Mouse (Mus musculus) left cerebral cortex, postnatal 36 days (tissue): ENCODE measurements around the gene Ttll5. TPM values are rescaled to one million over a fixed set of nuclear protein-coding genes. Genes with fewer than 3 reads are reported as not detected.

Experiments
- DNase-seq, 2 experiments: peaks; one replicate each; pipeline ENCODE4 v3.0.0; 2021 to 2022; ENCODE audit warnings: low spot score in 2 of 2, mixed read lengths in 1 of 2
- intact Hi-C: fragments of 180-260 bp; cut with DNase I; formaldehyde crosslinking; loops from one replicate; pipeline ENCODE4 v1.15.1; 2025
- total RNA-seq, 2 experiments: library from RNA; stranded (reverse); gene quantifications; 2 replicates each; pipeline ENCODE4 v1.2.3; 2021

Ttll5 gene
- total RNA-seq, 2 experiments from 2014 or later, result 39.5 to 49.1 TPM

DNA sequence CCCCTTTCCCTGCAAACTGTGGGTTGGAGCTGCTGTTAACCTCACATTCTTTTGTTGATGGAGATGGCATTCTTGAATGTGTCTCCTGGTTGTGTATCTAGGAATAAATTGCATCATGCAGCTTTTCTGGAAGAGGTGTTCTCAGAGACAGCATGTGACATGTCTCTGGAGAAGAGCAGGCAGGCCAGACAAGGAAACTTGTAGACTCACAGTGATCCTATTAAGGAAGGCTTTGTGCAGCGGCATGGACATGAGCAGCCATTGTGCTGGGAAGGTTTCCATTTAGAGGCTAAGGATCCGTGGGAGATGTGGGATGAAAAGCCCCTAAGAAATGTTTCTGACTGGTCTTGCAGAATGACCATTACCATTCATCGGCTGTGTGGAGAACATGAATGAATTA is 83.4 kb downstream of the Ttll5 start:
- no peak for DNase-seq
- intact Hi-C loops, result no loop called here

DNA sequence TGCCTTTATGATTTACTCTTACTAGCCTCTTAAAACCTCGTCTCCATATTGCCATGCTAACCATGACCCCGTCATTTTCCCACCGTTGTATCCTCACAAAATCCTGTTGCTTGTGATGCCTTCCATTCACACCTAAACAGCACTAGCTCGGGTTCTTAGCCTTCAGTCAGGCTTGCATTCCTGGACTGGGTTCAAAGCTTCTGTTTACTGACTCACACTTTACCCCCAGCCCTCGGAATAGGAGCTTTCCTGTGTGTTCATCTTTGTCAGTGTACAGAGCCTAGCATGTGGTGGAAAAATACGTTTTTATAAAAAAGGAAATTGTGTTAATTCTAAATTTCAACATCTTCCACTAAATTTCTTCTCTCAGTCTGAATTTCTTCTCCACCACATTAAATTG is 86.4 kb downstream of the Ttll5 start:
- no peak for DNase-seq

DNA sequence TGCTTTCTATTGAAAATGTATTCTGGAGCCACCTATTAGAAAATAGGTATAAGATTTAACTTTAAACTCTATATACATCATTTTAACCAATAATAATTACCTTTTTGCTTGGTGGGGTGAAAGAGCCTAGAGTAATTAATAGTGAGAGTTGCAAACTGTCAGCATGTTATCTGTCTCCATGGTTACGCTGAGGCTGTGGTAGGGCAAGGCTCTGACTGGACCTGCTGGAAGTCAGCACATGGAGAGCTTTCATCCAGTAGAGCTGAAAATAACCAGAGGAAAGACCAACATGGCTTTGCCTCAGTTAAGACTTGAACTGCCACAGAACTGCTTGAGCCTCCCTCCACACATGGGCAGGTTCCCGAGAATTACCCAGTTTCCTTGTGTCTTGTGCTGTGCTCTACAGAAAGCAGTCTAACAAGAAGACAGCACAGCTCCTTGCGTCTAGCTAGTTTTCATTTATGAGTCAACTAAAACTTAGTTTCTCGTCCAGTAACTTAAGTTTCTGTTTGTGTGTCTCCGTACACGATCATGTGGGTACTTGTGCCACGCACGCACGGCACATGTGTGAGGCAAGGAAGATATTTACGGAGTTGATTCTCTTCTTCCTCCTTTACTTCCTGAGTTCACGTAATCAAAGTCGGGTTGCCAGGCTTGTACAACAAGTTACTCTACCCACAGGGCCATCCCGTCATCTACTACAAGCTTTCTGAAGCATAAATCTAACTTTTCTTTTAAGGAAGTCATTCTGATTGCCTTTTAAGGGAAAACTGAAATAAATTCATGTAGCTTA is 88.4 kb downstream of the Ttll5 start:
- DNase-seq, result no peak
- intact Hi-C loops, result no loop called here

More for the DNA sequence above, 86.4 kb downstream of the Ttll5 start:
- intact Hi-C loops, result no loop called here

DNA sequence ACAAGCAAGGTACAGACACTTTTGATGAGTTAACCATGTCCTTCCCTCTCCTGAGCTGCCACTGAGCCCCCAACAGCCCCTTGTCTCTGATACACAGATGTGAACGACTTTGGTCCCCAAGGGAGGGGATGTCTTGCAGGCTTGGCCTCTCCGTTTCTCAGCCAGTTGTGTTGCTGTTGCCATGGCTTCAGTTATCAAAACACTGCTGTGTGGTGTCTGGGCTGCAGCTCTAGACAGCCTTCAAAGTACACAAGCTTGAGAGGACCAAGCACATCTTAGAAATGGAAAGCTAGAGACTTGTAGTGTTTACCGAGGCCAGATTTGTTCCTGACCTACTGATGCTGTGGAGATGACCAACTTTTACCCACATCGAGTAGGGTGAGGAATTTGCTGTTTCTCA is 102.4 kb downstream of the Ttll5 start:
- no peak for DNase-seq
- intact Hi-C loops, result no loop called here

DNA sequence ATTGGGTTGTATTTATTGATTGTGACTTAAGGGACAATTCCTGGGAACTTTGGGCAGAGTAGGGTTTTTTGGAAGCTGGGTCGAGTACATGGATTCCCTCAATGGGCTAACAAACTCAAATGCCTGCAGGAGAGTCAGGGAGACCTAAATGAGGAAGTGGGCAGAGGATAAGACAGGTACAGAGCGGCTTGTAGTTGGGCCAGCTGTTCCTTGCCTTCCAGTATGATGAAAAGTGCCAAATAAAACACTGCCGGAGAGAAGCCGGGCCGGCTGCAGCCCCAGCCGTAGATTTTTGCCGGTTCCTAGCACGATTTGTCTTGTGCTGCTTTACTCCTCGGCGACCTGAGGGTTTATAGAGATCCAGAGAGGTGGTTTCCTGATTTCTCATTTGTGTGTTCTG is 104.1 kb downstream of the Ttll5 start:
- no peak for DNase-seq
- intact Hi-C loops, result no loop called here

DNA sequence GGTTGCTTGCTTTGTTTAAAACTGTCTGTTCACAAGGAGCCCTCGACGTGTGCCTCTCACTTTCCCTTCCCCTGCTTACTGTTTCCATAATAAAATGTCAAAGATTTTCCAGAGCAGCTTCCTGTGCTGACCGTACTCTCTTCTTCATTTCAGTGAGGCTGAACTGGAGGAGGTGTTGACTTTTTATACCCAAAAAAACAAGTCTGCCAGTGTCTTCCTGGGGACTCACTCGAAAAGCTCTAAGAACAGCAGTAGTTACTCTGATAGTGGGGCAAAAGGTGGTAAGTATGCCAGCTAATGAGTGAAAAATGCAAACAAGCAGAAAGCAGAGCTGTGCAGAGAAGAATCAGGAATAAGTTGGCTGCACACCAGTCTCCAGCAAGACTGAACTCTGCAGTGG is 105.3 kb downstream of the Ttll5 start:
- DNase-seq, result no peak
- intact Hi-C loops, result no loop called here

DNA sequence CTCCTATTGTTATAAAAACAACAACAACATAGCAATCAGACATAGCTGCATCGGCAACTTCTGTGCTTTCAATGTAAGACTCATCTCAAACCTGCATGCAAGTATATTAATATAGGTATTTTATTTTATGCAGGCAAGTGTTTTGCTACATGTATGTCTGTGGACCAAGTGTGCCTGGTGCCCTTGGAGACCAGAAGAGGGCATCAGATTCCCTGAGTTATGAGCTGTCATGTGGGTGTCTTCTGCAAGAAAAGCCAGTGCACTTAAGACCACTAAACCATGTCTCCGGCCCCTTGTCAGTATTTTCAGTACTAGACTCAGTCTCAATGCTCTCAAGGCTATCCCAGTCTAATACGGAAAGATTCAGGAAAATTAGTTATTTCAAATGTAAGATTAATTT is 106.3 kb downstream of the Ttll5 start:
- DNase-seq, result no peak
- intact Hi-C loops, result no loop called here

DNA sequence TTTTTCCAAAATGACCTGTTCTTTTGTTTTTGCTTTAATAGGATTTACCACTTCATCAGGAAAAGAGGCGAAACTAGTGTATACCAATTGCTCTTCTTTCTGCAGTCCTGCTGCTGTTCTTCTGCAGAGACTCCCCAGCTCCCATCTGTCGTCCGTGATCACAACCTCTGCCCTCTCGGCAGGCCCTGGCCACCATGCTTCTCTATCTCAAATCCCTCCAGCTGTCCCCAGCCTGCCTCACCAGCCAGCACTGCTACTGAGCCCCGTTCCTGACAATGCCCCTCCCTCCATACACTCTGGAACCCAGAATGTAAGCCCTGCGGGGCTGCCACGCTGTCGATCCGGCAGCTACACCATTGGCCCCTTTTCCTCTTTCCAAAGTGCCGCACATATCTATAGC is 108.8 kb downstream of the Ttll5 start:
- no peak for DNase-seq
- intact Hi-C loops, result no loop called here

DNA sequence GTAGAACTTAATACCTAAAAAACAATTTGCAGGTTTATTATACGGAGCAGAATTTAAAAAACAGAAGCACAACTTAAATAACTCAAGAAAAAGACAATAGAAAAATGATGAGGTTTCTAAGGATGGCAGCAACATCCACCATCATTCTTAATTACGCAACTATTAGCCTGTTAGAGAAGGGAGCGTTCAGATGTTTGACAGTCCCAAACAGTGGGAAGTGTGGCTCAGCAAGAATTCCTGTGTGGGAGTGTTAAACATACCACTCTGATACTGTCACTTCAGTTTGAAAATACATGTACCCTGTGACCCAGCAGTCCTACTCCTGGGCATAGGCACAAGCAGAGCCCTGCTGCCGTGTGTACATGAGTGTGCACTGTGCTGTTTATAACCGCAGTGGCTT is 112.9 kb downstream of the Ttll5 start:
- intact Hi-C loops, result no loop called here
- DNase-seq, result no peak

DNA sequence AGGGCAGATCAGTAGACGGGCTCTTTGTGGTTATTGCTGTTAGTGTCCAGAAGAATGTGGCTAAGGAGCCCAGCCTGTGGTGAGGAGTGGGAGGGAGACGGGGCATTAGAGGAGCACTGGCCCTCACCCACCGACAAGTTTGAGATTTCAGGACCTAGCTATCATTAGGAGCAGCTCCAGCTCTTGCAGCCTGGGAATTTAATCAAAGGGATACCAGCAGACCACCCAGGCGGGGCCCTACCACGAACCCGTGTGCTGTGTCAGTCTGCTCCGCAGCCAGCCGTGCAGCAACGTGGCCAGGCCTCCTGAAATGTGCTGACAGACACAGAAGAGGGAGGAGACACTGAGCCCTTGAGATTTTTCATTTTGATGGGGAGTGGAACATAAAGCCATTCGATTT is 119.0 kb downstream of the Ttll5 start:
- intact Hi-C loops, result no loop called here
- DNase-seq, result no peak

DNA sequence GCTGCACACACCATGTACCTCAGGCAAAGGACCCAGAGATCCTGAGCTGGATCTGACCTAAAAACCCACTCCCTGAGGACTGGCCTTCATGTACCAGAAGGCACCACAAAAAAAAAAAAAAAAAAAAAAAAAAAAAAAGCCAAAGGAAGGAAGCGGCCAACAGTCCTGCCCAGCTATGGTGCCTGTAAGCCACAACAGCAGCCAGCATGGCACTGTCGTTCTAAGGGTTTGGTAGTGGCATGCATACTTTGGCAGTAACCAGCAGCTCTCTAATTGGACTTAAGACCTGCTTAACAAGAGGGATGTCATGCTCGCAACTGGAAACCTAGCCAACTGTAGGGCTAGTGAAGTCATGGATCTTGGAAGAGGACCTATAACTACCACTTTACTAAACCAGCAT is 120.0 kb downstream of the Ttll5 start:
- DNase-seq, result no peak
- intact Hi-C loops, result no loop called here

DNA sequence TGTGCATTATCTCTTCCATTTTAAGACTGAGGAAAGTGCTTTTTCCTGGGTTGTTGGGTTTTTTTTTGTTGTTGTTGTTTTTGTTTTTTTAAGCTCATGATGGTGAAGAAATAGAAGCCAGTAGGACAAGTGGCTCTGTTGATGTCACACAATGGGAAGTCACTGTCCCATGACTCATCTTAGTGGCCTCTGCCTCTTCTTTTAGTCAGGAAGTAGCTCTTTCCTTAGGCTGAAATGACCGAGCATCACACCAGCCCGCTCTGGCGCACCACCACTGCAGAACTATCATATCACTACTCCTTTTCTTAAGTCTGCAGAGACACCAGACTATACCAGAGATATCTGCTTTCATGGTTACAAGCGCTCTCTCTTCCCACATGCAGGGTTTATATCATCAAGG is 122.7 kb downstream of the Ttll5 start:
- intact Hi-C loops, result no loop called here

DNA sequence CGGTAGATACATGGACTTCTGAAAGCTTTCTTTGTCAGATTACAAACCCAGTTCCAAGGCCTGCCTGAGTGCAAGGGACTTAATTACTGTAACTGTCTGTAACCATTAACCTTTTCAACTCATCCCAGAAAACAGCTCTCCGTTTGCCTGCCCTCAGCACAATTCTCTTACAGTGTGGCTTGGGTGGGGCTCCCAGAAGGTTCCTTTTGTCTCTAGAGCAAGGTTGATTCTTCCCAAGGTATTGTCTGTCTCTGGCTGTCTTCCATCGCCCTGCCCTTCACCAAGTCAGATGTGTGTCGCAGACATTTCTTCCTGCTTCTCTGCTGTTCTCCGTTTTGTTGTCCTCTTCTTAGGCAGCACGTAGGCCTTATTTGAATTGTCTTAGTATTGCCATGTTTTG is 125.2 kb downstream of the Ttll5 start:
- intact Hi-C loops, result no loop called here
- no peak for DNase-seq

More for the DNA sequence above, 122.7 kb downstream of the Ttll5 start:
- no peak for DNase-seq

DNA sequence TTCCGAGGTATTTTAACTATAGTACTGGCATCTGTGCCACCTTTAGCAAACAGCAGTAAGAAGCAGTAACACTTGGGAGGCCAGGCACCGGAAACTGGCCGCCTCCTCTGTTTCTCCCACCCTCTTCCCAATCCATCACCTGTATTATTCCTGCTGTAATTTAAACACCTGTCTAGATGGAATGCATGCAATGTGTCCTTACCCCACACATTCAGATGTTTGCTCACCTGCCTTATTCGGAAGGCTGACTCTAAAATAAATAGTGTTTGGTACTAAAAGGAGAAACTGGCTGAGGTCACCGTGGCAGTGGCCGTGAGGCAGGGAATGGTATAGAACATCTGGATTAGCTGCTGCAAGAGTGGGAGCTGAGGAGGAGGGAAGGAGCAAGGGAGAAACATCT is 125.9 kb downstream of the Ttll5 start:
- no peak for DNase-seq
- intact Hi-C loops, result no loop called here

DNA sequence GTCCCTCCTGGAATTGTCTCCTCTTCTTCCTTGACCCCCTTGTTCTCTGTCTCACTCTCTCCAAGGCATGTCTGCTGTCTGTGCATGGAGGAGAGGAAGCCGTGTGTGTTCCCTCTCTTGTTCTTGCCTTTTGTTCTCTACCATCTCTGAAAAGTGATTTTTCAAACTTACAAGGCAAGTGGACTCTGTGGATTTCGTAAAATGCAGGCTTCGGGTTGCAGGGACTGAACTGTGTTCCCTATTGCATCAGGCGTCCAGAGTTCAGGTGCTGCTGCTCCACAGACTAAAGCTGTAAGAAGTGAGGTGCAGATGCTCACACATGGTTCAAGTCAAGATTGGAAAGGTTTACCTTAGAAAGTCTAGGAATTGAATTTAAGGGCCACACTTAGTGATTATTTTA is 126.6 kb downstream of the Ttll5 start:
- no peak for DNase-seq
- intact Hi-C loops, result no loop called here

DNA sequence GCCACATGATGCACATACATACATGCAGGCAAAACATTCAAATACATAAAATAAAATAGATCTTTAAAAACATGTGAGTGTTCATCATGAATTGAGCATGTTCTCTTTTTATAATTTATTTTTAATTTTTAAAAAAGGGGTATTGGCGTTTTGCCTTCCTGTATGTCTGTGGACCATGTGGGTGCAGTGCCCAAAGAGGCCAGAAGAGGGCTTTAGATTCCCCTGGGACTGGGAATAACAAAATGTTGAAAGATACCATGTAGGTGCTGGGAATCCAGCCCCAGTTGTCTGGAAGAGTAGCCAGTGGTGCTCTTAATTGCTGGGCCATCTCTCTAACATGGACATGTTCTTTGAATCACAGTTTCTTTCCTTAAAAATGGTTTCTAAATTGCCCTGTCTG is 127.4 kb downstream of the Ttll5 start:
- intact Hi-C loops, result no loop called here
- DNase-seq, result no peak

DNA sequence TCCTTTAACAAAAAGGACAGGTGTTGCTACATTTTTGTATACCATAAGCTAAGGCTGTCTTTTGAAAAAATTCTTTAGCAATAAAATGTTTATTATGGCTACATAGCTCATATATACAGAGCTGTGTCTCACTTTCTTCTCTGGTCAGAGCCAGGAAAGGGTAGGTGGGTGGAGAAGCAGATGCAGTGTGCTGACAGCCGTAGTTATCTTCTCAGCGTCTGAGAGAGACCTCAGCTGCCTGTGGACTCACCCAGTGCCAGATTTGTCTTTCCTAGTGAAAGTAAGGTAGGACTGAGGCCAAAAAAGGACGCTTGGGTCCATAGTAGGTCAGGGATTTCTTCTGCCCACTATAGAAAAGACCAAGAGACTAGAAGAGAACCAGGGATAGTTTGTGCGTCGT is 127.9 kb downstream of the Ttll5 start:
- DNase-seq, result peak in 1 of 2 experiments; percentile 48
- intact Hi-C loops, result no loop called here

DNA sequence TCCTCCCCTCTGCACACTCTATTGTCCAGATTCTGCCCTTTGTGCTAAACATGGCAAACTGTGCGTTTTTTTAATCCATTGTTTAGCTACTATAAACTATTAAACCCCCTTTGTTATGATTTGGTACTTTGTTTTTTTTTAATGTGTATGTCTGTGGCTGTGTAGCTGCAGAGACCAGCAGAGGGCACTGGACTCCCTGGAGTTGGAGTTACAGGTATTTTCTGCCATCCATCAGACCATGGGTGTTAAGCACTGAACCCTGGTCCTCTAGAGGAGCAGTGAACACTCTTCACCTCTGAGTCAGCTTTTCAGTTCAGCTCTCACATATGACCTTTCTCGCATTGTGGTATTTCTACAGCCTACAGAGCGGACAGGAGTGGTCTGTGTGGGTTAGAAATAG is 129.7 kb downstream of the Ttll5 start:
- DNase-seq, result no peak
- intact Hi-C loops, result loop anchor here (2.0 kb wide), 2 partner anchors 47 to 125 kb away; partner anchors contain the start of gene Tgfb3

DNA sequence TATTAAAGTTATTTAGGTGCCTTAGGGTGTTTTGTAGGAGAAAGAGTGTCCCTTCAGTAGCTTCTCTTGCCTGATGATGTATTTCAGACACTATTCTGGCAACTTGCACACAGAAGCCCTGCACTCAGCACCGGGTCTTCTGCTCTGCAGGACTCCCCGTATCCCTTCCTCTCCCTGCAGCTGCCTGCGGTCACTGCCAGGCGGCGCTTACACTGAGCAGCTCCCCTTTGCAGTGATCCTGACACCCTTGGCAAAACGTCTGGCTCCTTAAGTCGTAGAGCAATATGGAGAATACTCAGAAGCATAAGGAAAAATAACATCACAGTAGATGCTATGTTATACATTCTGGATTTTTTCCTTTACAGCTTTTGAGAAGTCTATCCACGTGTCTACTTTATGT is 130.6 kb downstream of the Ttll5 start:
- intact Hi-C loops, result loop anchor here (2.0 kb wide), 2 partner anchors 46 to 124 kb away; partner anchors contain the start of gene Tgfb3
- DNase-seq, result no peak

DNA sequence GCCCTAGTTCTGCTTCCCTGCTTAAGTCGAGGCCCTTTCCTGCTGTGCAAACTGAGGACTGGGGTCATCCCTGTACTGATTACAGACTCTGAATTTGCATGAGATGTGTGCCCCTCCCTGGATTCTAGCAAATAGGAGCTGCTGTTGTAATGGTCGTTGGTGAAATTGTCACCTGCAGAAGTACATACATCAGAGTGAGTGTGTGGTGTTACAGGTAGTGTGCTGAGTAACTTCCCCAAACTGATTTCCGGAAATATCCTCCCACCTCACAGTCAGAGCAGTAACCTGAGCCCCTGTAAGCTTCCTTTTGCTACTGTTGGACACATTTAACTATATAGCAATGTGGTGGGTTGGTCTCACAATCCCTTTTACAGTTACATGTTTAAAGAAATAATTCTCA is 131.2 kb downstream of the Ttll5 start:
- intact Hi-C loops, result loop anchor here (2.0 kb wide), 2 partner anchors 45 to 123 kb away; partner anchors contain the start of gene Tgfb3
- DNase-seq, result no peak

DNA sequence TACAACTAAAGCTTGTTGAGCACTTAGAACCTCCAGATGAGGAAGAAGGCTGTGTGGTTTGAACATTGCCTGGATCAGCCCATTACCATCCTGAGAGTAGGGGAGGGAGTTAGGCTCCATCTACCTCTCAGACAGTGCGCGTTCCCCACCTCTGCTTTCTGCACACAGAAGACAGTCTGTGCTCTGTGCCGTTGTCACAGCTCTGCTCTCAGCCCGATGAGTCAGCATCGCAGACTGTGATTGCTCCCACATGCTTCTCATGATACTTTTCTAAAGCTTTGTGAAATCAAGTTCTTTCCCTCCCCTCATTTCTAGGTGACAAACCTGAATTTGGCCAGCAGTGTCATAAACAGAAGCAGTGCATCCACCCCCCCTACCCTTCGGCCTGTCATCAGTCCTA is 131.8 kb downstream of the Ttll5 start:
- intact Hi-C loops, result no loop called here
- peak; percentile 76 to 81 for DNase-seq

DNA sequence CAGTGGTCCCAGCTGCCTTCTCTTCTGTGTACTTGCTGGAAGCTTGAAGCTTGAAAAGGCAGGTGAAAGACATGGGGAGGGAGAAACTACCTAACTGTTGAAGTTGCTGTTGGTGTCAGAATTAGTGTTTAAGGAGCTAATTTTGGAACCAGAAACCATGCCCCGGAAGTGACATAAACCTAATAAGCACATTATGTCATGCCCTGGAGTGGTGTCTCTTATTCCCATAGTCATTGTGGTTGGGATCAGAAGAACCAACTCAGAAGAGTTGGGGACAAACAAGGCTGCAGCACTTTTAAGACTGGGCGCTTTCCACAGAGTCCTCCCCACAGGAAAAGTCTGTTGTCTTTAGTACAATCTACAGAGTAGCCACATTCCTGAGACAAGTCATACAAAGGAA is 134.0 kb downstream of the Ttll5 start:
- intact Hi-C loops, result no loop called here

More for the DNA sequence above, 134.0 kb downstream of the Ttll5 start:
- DNase-seq, result no peak
